9 mouse cellular contexts compared by ENCODE assay signal in the genomic region with DNA sequence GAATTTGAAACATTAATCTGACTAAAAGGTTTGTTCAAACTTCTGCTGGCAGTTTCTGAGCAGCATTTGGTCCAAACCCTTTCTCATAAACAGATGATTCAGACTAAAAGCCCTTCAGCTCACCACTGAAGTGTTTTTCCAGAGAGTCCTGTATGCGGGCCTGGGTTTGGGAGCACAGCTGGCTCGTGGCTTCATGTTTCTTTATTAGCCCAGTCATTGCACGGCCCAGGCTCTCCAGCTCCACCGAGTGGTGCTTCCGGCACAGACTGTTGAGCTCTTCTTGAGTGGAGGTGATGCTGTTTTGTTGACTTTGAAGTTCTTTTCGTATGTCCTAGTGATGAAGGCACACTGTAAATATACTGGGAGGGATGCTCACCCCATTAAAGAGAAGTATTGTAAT.
DNase-seq lines count a peak whose midpoint lies in the region; ATAC-seq and TF ChIP-seq lines count a peak whose summit lies in the region.
"Had no signal": no experiment of that assay in that cellular context is flagged by ENCODE, and none has a peak within 500 bp of the region (broad histone marks: within the 10 kb centered on the region; RNA-seq: fewer than 3 reads in every experiment).

No protein-coding gene starts in this region.

- H3K4me3 ChIP-seq in layer of hippocampus, adult 2 months = no peak overlapping the region
- H3K4me3 ChIP-seq in intestine, embryonic 15.5 days (replicated peaks) = no peak overlapping the region
- no peak overlapping the region for H3K4me3 ChIP-seq in small intestine, adult 2 months (ENCODE audit: low read depth, low read length)
- no peak overlapping the region for H3K4me3 ChIP-seq in forebrain, embryonic 11.5 days (ENCODE audit: low read depth, low read length)
- H3K4me3 ChIP-seq: heart, embryonic 13.5 days had no signal

- no peak overlapping the region for H3K9ac ChIP-seq in intestine, embryonic 15.5 days
- H3K9ac ChIP-seq in forebrain, embryonic 11.5 days (ENCODE audit: low read length) = no peak overlapping the region
- H3K9ac ChIP-seq: heart, embryonic 13.5 days had no signal

- DNase-seq in layer of hippocampus, adult 2 months (ENCODE audit: low spot score in 2 of 2) = no peak
- no peak for DNase-seq in layer of hippocampus, adult 9-11 months
- DNase-seq in forebrain, embryonic 11.5 days (ENCODE audit: low spot score) = no peak
- DNase-seq in c-Kit-positive CD71-positive TER-119-positive erythroid progenitor cells, embryonic 14.5 days (ENCODE audit: low spot score) = no peak

- peaks cover 4% of the 10 kb centered on the region; the same call in 1 of the 2 replicates for H3K4me1 ChIP-seq in intestine, embryonic 15.5 days (replicated peaks)
- H3K4me1 ChIP-seq in small intestine, adult 2 months (ENCODE audit: control insufficient read depth, insufficient read depth, insufficient read length, low read length) = no peaks in the 10 kb centered on the region
- H3K4me1 ChIP-seq in forebrain, embryonic 11.5 days (replicated peaks; ENCODE audit: control insufficient read depth, insufficient read depth, low read length) = peaks cover 5% of the 10 kb centered on the region; the same call in 1 of the 2 replicates

- TF ChIP-seq CTCF in layer of hippocampus, adult 2 months (conservative IDR thresholded peaks at IDR 0.05) = peak; percentile 54
- no peak for TF ChIP-seq CTCF in small intestine, adult 2 months (IDR thresholded peaks at IDR 0.05; ENCODE audit: extremely low read depth, insufficient read length, insufficient replicate concordance, low read depth, low read length)

- H3K27ac ChIP-seq in layer of hippocampus, adult 2 months = no peak overlapping the region
- H3K27ac ChIP-seq in intestine, embryonic 15.5 days = 0 out of 2 replicates have a peak overlapping the region, but pooled peaks have one; percentile 45
- peak overlapping the region; percentile 52; the same call in 1 of the 2 replicates for H3K27ac ChIP-seq in small intestine, adult 2 months (ENCODE audit: insufficient read depth, low read depth, low read length)
- no peak overlapping the region for H3K27ac ChIP-seq in forebrain, embryonic 11.5 days (ENCODE audit: low read depth, low read length)
- H3K27ac ChIP-seq: heart, embryonic 13.5 days had no signal

- TF ChIP-seq POLR2A in small intestine, adult 2 months (IDR thresholded peaks at IDR 0.05; ENCODE audit: low read depth, low read length) = no peak

- 0 out of 2 replicates have a peak, but pooled peaks have one; percentile 25 for ATAC-seq in common myeloid progenitor, adult 5-6 weeks (replicated peaks; ENCODE audit: low read depth, poor library complexity, severe bottlenecking)
- ATAC-seq in intestine, embryonic 15.5 days = peak; percentile 69
- no peak for ATAC-seq in forebrain, embryonic 11.5 days (replicated peaks; ENCODE audit: low FRiP score)
- ATAC-seq in erythroid progenitor cell, adult 5-6 weeks (replicated peaks; ENCODE audit: low FRiP score, poor library complexity, severe bottlenecking) = no peak

- no peak overlapping the region for H3K4me2 ChIP-seq in intestine, embryonic 15.5 days (replicated peaks)
- no peak overlapping the region for H3K4me2 ChIP-seq in forebrain, embryonic 11.5 days (ENCODE audit: low read depth, low read length, severe bottlenecking)
- H3K4me2 ChIP-seq: heart, embryonic 13.5 days had no signal

- no peaks in the 10 kb centered on the region for H3K27me3 ChIP-seq in intestine, embryonic 15.5 days (replicated peaks)
- H3K27me3 ChIP-seq in small intestine, adult 2 months (ENCODE audit: control insufficient read depth, insufficient read depth, low read length) = no peaks in the 10 kb centered on the region
- no peaks in the 10 kb centered on the region for H3K27me3 ChIP-seq in forebrain, embryonic 11.5 days (ENCODE audit: control insufficient read depth, insufficient read depth, low read length)
- H3K27me3 ChIP-seq: heart, embryonic 13.5 days had no signal

- WGBS in intestine, embryonic 15.5 days = 34% methylated on average over 6 of the region's 6 CpGs
- 36% methylated on average over 6 of the region's 6 CpGs for WGBS in small intestine, adult 2 months
- WGBS in forebrain, embryonic 11.5 days = 59% methylated on average over 6 of the region's 6 CpGs

- no peaks in the 10 kb centered on the region for H3K36me3 ChIP-seq in intestine, embryonic 15.5 days
- H3K36me3 ChIP-seq in small intestine, adult 2 months (ENCODE audit: control insufficient read depth, insufficient read depth, low read length) = no peaks in the 10 kb centered on the region
- H3K36me3 ChIP-seq in forebrain, embryonic 11.5 days (ENCODE audit: control insufficient read depth, insufficient read depth, low read length) = no peaks in the 10 kb centered on the region
- H3K36me3 ChIP-seq: heart, embryonic 13.5 days had no signal

- H3K9me3 ChIP-seq in intestine, embryonic 15.5 days = no peaks in the 10 kb centered on the region
- H3K9me3 ChIP-seq in forebrain, embryonic 11.5 days (ENCODE audit: control insufficient read depth, low read length) = no peaks in the 10 kb centered on the region
- H3K9me3 ChIP-seq: heart, embryonic 13.5 days had no signal

Comparison
In these comparisons a context has a peak if more than half of its experiments do, and no peak if none do; other contexts are left out.
1. H3K27ac ChIP-seq: peak in intestine, embryonic 15.5 days (single experiment) and small intestine, adult 2 months (single experiment); none in layer of hippocampus, adult 2 months (single experiment) and forebrain, embryonic 11.5 days (single experiment).
2. ATAC-seq: peak in common myeloid progenitor, adult 5-6 weeks (single experiment) and intestine, embryonic 15.5 days (single experiment); none in forebrain, embryonic 11.5 days (single experiment) and erythroid progenitor cell, adult 5-6 weeks (single experiment).